Mouse (Mus musculus) liver (tissue): Measurements from ENCODE around the gene Gm45808.

Source experiments
- DNase-seq: peaks from one replicate; pipeline ENCODE4 v3.0.0-alpha.2; 2020; ENCODE audit warnings: mixed read lengths

Gm45808 gene

DNA sequence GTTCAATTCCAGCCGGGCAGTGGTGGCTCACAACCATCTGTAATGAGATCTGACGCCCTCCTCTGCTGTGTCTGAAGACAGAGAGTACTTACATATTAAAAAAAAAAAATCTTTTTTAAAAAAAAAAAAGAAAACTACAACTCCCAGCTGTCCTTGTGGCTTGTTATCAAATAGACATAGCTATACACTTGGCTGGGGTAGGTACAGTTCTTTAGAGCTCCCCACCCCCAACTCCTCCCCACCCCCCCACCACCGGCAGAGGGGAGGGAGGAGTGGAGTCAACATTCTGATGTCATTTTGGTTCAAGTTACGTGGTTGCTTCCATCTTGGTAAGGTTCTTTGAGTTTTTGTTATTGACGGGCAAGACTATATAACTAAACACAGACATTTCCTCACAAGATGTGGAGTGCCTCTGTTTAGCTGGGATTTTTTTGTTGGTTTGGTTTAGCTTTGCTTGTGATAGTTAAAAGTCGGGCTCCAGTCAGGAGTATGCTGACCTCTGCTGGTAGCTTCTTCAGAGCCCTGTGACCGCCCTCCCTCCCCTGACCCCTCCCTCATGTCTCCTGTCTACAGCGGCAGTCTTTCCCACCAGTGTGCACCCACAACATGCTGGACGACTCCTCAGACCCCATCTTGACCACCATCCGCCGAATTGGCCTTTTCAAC, 39.2 kb downstream of the Gm45808 start:
- DNase-seq: peak; percentile 52

DNA sequence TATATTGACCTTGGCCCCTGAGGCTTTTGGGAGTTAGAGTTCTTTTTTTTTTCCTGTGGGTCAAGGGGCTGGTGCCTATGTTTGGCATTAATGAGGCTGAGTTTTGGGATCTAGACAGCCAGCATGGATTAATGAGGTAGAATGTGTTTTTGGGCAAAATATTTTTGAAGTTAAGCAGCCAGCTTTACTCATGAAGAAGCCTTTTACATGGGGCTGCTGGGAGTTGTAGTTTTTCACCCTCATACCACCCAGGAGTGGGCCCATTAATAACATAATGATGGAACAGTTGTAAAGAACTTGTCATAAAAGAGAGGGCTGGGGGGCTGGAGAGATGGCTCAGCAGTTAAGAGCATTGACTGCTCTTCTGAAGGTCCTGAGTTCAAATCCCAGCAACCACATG, 40.0 kb downstream of the Gm45808 start:
- no peak for DNase-seq

DNA sequence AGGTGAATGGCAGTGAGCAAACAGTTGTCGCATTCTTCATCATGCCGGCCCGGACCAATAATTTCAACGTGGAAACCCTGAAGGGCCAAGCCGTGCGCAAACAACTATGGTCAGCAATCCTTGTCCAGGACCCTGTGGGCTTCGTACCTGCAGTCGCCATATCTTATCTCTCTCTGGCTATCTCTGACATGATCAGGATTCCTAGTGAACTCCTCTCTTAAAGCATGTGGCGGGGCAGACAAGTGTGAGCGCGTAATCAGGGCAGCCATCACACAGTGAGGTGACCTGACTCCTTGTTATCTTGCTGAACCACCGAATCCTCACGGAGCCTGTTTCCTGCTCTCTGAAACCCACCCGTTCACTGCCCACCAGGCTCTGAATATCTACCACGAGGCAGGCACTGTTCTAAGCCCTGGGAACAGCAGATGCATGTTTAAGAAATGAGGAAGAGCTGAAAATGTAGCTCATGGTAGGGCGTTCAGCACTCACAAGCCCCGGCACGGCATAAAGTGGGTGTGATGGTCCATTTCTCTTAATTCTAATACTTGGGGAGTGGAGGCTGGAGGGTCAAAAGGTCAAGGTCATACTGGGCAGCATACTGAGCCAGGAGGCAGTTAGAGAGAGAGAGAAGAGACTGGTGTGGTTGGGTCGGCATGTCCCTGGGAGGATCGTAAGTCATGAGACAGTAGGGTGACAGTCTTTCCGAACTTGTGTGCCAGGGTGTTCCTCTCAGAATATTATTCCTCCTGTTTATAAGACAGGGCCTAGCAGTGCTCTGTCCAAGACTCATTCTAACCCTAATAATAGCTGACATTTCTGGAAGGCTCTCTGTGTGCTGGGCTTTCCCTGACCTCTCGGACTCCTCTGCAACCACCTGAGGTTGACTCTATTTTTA, 42.8 kb downstream of the Gm45808 start:
- DNase-seq: no peak

DNA sequence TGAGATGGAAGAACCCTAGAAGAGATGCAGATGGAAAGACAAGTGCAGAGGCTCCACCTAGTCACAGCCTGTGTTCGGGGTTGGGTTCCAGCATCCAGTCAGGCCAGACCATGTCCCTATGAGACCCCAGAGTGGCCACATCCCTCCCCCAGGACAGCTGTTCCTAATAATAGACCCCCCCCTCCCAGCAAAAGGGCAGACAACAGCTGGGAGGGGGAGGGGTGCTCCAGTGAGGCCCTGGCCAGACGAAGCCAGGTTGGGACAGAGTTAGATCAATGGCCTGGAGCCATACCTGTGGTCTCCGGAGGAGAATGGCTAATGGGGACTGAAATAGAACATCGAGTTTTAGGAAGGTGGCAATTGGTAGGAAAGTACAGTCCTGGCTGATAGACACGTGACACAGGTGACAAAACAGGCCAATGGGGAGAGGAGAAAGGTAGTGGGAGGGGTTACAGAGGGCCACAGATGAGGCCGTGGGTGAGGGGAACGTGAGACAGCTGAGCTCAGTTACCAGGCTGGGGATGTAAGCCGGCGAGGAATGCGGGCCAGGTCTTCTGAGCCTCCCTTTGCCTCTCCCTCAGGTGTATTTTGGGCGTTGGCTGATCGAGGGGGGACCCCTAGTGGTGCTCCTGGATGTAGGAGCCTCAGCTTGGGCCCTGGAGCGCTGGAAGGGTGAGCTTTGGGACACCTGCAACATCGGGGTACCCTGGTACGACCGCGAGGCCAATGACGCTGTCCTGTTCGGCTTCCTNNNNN, 48.9 kb downstream of the Gm45808 start, which contains the start of gene Ruvbl2:
Gene Ruvbl2 (minus strand): TSS at position 576 of the 756 bp plus-strand sequence.
- DNase-seq: peak; percentile 33

DNA sequence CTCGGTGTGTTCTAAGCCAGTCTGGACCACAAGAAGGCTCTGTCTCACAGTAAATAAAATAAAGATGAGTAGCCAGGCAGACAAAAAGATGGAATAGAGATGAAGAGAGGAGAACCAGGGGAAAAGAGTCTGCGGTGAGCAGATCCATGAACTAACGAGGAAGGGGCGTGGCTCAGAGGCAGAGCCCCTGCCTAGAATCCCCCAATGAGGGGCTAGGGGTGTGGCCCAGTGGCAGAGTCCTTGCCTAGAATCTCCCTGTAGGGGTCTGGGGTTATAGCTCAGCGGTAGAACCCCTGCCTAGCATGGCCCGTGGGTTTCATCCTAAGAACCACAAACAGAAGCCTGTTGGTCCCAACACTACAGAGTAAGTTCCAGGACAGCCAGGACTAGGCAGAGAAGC, 49.6 kb downstream of the Gm45808 start:
- no peak for DNase-seq

DNA sequence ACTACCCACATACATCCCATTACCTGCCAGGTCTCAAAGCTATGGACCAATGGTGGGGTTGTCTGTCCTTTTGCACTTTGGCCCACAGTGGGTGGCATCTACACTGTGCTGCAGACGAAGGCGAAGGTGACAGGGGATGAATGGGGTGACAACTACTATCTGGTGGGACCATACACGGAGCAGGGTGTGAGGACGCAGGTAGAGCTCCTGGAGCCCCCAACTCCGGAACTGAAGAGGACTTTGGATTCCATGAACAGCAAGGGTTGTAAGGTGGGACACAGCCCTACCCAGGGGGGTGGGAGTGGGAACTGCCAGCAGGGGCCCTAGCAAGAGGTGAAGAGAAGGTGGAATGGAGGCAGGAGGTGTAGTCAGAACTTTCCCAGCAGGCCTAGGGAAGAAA, 50.2 kb downstream of the Gm45808 start:
- no peak for DNase-seq

DNA sequence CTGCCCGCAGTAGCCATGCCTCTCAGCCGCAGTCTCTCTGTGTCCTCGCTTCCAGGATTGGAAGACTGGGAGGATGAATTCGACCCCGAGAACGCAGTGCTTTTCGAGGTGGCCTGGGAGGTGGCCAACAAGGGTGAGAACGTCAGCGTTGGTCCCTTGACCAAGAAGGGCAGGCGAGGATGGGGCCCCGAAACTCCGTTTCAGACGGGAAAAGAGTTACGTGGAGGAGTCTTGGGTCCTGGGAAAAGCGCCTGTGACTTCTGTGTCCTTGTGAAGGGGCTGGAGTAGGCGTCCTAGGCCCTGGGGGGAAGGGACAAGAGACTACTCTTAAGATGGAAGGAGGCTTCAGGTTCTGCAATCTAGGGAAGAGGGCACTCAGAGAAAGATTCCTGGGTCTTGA, 51.6 kb downstream of the Gm45808 start:
- DNase-seq: no peak

DNA sequence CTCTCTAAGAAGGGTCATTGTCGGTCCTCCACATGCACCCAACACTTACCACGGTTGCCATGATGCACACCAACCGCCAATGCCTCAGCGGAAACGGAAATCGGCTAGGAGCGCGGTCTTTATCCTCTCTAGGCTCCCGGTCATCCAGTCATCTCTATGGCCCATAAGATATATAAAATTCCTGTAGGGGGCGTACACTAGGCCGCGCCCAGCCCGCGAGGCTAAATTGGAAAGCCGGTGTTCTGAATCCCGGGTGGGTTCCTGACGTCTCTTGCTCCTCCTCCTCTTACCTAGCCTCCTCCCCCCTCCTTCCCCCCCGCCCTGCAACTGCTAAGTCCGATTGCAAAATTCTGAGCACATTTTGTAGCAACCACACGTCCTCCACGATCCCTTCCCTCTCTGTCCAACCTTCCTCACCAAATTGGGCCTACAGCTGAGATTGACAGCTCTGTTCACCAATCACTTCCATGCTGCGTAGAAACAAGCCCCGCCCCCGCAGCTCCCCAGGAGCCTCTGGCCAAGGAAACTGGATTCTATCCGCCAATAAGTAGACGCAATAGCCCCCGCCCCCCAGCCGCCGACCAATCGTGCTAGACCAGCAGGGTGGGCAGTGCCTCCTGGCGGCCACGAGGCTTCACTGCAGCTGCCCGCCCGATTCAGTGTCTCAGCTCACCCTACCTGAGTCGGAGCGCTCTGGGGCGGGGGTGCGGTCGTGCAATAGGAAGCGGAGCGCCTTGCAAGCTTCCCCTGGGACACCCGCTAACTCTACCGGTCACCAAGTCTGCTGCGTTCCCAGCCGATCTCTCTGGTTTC, 52.2 kb downstream of the Gm45808 start, which contains the start of gene Gys1:
Gene Gys1 (plus strand): TSS at position 642 of the 813 bp plus-strand sequence.
- DNase-seq: peak; percentile 100

DNA sequence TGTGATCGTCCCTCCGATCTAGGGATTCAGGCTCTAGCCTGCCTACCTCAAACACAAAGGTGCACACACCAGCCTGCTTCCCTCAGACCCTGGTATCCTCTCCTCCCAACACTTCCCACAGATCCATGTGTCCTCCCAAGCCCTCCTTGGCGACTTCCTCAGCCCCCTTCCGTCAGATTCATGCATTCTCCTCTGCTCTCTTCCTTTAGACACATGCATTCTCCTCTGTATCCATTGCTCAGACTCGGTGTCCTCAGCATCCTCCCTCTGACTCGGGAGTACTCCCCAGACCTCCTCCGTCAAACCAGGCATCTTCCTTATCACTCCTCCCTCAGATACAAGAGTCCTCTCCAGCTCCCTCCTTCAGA, 52.8 kb downstream of the Gm45808 start:
- no peak for DNase-seq

DNA sequence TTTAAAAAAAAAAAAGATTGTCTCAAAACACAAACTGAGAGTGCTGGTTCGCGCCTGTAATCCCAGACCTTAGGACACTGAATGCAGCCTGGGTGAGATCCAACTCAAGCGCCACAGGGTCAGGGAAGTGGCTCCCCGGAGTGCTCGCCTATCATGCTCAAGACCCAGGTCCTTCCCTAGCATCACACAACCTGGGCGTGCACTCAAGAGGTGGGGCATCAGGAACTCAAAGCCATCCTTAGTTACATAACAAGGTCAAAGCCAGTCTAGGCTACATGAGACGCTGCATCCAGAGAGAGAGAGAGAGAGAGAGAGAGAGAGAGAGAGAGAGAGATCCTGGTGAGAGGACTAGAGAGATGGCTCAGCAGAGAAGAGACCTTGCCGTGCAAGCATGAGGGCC, 60.1 kb downstream of the Gm45808 start:
- no peak for DNase-seq

DNA sequence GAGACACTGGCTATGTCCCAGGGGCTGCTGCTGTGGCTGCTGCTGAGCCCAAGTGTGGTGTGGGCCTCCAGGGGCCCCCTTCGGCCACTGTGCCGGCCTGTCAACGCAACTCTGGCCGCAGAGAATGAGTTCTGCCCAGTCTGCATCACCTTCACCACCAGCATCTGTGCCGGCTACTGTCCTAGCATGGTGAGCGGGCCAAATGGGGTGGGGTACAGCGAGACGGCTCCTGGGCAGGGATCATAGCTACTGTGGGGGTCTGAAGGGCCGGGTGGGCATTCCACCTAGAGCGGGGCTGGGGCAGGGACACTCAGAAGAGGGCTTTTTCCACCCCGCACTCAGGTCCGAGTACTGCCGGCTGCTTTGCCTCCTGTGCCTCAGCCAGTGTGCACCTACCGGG, 65.4 kb downstream of the Gm45808 start:
- no peak for DNase-seq

DNA sequence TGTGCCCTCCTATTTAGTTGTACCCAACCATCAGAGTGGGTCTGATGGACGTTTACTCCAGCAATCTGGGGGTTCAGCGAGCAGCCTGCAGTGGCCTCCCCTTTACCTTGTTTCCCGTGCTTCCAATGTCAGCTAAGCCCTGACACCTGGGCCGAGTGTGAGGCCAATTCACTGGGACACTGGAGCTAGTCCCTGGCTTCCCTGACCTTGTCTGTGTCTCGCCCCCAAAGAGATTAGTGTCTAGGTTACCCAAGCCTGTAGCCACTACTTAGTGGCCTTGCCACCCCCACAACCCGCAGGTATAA, 66.0 kb downstream of the Gm45808 start, which contains the start of gene Lhb:
Gene Lhb (plus strand): TSS at position 206 of the 305 bp plus-strand sequence.
- no peak for DNase-seq

DNA sequence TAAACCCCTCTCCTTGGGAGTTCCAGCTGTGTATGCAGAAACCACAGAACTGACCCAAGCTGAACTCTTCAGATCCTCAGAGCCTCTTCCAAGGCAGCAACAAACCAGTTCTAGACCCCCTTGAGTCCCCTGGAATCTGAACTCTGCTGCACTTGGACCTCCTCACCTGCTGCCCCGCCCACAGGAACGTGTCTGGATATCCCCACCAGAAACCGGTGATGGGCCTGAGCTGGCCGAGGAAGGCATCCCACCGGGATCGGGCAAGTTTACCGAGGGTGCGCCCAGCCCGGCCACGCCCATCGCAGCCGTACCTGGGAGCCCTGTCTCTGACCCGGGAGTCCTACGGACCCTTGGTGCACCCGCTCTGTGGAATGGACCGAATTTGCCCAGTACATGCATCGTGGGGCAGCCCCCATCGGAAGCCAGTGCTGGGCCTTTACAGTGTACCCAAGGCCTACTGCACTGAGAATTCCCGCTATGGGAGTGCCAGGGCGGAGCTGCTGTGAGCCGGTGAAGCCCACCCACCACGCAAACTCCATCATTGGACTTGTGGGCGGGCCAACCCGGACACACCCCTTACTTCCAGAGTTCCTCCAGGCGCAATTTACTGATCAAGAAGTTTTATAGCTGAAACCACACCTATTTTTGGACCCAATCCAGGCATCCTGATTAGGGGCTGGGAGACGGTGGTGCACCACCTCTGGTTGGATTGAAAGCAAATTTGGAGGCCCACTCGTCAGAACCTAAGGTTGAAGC, 66.6 kb downstream of the Gm45808 start:
- DNase-seq: no peak

DNA sequence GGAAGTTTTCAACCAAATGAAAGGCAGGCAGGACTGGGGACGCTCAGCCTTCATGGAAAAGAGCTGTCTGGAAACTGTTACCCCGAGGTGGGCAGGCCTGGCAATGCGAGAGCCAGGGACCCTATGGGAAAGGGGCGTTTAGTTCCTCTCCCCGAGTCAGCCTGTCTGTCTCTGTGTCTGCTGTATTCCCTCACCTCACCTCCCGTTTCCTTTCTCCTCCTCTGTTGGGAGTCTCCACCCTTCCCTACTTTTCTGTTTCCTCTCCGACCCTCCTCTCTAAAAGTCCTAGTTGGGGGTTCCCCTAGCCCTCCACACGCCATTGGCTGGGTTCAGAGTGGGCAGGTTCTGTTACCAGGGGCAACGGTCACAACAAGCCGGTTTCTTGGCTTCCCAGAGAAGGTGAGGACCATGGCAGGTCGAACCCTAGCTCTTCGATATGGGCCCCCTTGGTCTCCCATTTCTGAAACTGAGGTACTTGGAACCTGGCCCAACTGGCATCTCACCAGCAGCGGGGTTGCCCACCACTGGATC, 68.6 kb downstream of the Gm45808 start:
- DNase-seq: no peak
